In genomic region chr11:46064767-46065166, GRCm38 (mm10) we compare ENCODE assay signal across 8 mouse cellular contexts. TPM values are rescaled to one million over a fixed set of nuclear protein-coding genes. Genes with fewer than 3 reads are reported as not detected.
A peak's percentile ranks its signal among the peaks of the same experiment; 100 is the strongest.
DNase-seq lines count a peak whose midpoint lies in the region; ATAC-seq and TF ChIP-seq lines count a peak whose summit lies in the region.

No protein-coding gene starts in this region.

- DNase-seq in heart, adult 18-20 months: peak; percentile 61 to 68
- DNase-seq in heart, adult 8-10 months (ENCODE audit: low spot score): no peak
- DNase-seq in layer of hippocampus, adult 8-10 months (ENCODE audit: low spot score in 2 of 2): no peak
- DNase-seq in spleen, adult 12 weeks (ENCODE audit: low spot score): no peak
- no peak for DNase-seq in testis, postnatal 10 days (ENCODE audit: low spot score)

- H3K27ac ChIP-seq in embryonic fibroblast, embryonic 13.5 days (ENCODE audit: insufficient read depth, low read length): peak overlapping the region; percentile 63
- peak overlapping the region; percentile 81 for H3K27ac ChIP-seq in intestine, embryonic 15.5 days
- 0 out of 2 replicates have a peak overlapping the region, but pooled peaks have one; percentile 34 for H3K27ac ChIP-seq in liver, embryonic 16.5 days (ENCODE audit: low read length)

- no peak for TF ChIP-seq CTCF in embryonic fibroblast, embryonic 13.5 days (IDR thresholded peaks at IDR 0.05; ENCODE audit: borderline replicate concordance, insufficient read depth, low read length)

- no peak overlapping the region for H3K9ac ChIP-seq in intestine, embryonic 15.5 days
- H3K9ac ChIP-seq in liver, embryonic 16.5 days (ENCODE audit: low read depth, low read length): no peak overlapping the region

- ATAC-seq in intestine, embryonic 15.5 days: no peak
- no peak for ATAC-seq in liver, embryonic 16.5 days (ENCODE audit: low read depth)

- 54% methylated on average over 8 of the region's 8 CpGs for WGBS in intestine, embryonic 15.5 days
- WGBS in liver, embryonic 16.5 days (ENCODE audit: insufficient replicate concordance): 45% methylated on average over 8 of the region's 8 CpGs

- no peaks in the 10 kb centered on the region for H3K27me3 ChIP-seq in intestine, embryonic 15.5 days (replicated peaks)
- H3K27me3 ChIP-seq in liver, embryonic 16.5 days (ENCODE audit: control insufficient read depth, insufficient read depth, low read depth, low read length): peaks cover under 1% of the 10 kb centered on the region; the same call in 1 of the 2 replicates

- H3K4me1 ChIP-seq in embryonic fibroblast, embryonic 13.5 days (ENCODE audit: control insufficient read depth, insufficient read depth, low read length): peaks cover 30% of the 10 kb centered on the region
- peaks cover 33% of the 10 kb centered on the region for H3K4me1 ChIP-seq in intestine, embryonic 15.5 days (replicated peaks)
- H3K4me1 ChIP-seq in liver, embryonic 16.5 days (ENCODE audit: control insufficient read depth, low read depth, low read length): peaks cover 4% of the 10 kb centered on the region

- no peak overlapping the region for H3K4me3 ChIP-seq in embryonic fibroblast, embryonic 13.5 days (ENCODE audit: insufficient read depth, low read length)
- no peak overlapping the region for H3K4me3 ChIP-seq in intestine, embryonic 15.5 days (replicated peaks)
- H3K4me3 ChIP-seq in liver, embryonic 16.5 days (ENCODE audit: low read depth, low read length): no peak overlapping the region

- no peak for TF ChIP-seq POLR2A in embryonic fibroblast, embryonic 13.5 days (IDR thresholded peaks at IDR 0.05; ENCODE audit: low read depth, low read length)

- 0 out of 2 replicates have a peak, but pooled peaks cover 5% of the 10 kb centered on the region for H3K36me3 ChIP-seq in intestine, embryonic 15.5 days
- H3K36me3 ChIP-seq in liver, embryonic 16.5 days (ENCODE audit: control insufficient read depth, insufficient read depth): no peaks in the 10 kb centered on the region

- H3K4me2 ChIP-seq in intestine, embryonic 15.5 days (replicated peaks): no peak overlapping the region
- no peak overlapping the region for H3K4me2 ChIP-seq in liver, embryonic 16.5 days (ENCODE audit: low read depth, low read length)

- no peaks in the 10 kb centered on the region for H3K9me3 ChIP-seq in intestine, embryonic 15.5 days
- H3K9me3 ChIP-seq in liver, embryonic 16.5 days (replicated peaks; ENCODE audit: control insufficient read depth, low read length): no peaks in the 10 kb centered on the region

RNA-seq across cellular contexts. Expression of gene Adam19, which starts 9.0 kb away (rescaled TPM):
- total RNA-seq in heart, adult 18-20 months (2021): 10 to 100 TPM; 48.1 to 54.5 TPM
- 10 to 100 TPM; 17.7 to 42.4 (median 24.0) TPM for total RNA-seq in heart, adult 8-10 months (2022)
- 91.6 and 111 TPM in 2 replicates for polyA plus RNA-seq in embryonic fibroblast, embryonic 13.5 days (2011; ENCODE audit: insufficient read length, low read depth, missing spikeins)
- 16.5 and 16.6 TPM in 2 replicates for polyA plus RNA-seq in intestine, embryonic 15.5 days (2015; fragmentation: Nextera tagmentation; extraction: Ambion mirVana)
- 0.92 and 1.4 TPM in 2 replicates for polyA plus RNA-seq in liver, embryonic 16.5 days (2015; fragmentation: Nextera tagmentation; extraction: Ambion mirVana)
- total RNA-seq in layer of hippocampus, adult 8-10 months (2022): 10 to 100 TPM; 10.1 to 14.1 (median 11.2) TPM

RNA-seq across cellular contexts. Expression of gene Gm12166, which starts 12.6 kb away (rescaled TPM):
- 1 to 10 TPM; 1.0 to 2.9 TPM for total RNA-seq in heart, adult 18-20 months (2021)
- total RNA-seq in heart, adult 8-10 months (2022): 1 to 10 TPM in 2 of 4 experiments, under 1 TPM in 2; 0.43 to 1.3 (median 0.96) TPM
- polyA plus RNA-seq in embryonic fibroblast, embryonic 13.5 days (2011; ENCODE audit: insufficient read length, low read depth, missing spikeins): 3.0 and 15.8 TPM in 2 replicates
- 5.2 and 7.3 TPM in 2 replicates for polyA plus RNA-seq in intestine, embryonic 15.5 days (2015; fragmentation: Nextera tagmentation; extraction: Ambion mirVana)
- 2.9 and 4.1 TPM in 2 replicates for polyA plus RNA-seq in liver, embryonic 16.5 days (2015; fragmentation: Nextera tagmentation; extraction: Ambion mirVana)
- total RNA-seq in layer of hippocampus, adult 8-10 months (2022): 1 to 10 TPM in 3 of 4 experiments, not detected in 1; 1.7 to 4.3 (median 3.3) TPM

Comparison
In these comparisons a context has a peak if more than half of its experiments do, and no peak if none do; other contexts are left out.
1. DNase-seq: peak in heart, adult 18-20 months (2 of 2); none in heart, adult 8-10 months (single experiment), layer of hippocampus, adult 8-10 months (0 of 2), spleen, adult 12 weeks (single experiment) and testis, postnatal 10 days (single experiment).
2. Peak in every context shown above with its lines, with median percentiles within 50 percentile points of each other: H3K27ac ChIP-seq.